ENCODE assay signal across 46 mouse cellular contexts in genomic region chr2:26984640-26985039, GRCm38 (mm10). TPM values are rescaled to one million over a fixed set of nuclear protein-coding genes. Genes with fewer than 3 reads are reported as not detected.
"Had no signal": no experiment of that assay in that cellular context is flagged by ENCODE, and none has a peak within 500 bp of the region (broad histone marks: within the 10 kb centered on the region; RNA-seq: fewer than 3 reads in every experiment).

No protein-coding gene starts in this region.

- H3K9me3 ChIP-seq: heart, embryonic 10.5 days; heart, embryonic 12.5 days; heart, embryonic 13.5 days; heart, embryonic 15.5 days; hindbrain, embryonic 10.5 days; hindbrain, embryonic 12.5 days; hindbrain, embryonic 13.5 days; hindbrain, embryonic 15.5 days; intestine, embryonic 15.5 days; kidney, embryonic 15.5 days had no signal

- DNase-seq: heart, adult 2 months; heart, postnatal 10 days; heart, postnatal 14 days; heart, postnatal 36 days; heart, postnatal 4 days; kidney, adult 11 months; kidney, adult 18-20 months; kidney, adult 2 months; kidney, adult 8-10 months; kidney, adult 9 months; kidney, postnatal 10 days; kidney, postnatal 14 days; kidney, postnatal 25 days; kidney, postnatal 36 days; kidney, postnatal 4 days; layer of hippocampus, adult 9-11 months had no signal

- H3K27me3 ChIP-seq: hindbrain, embryonic 13.5 days; hindbrain, embryonic 15.5 days; intestine, embryonic 15.5 days; kidney, embryonic 15.5 days had no signal

- H3K4me2 ChIP-seq: heart, embryonic 11.5 days; heart, embryonic 12.5 days; heart, embryonic 13.5 days; heart, embryonic 15.5 days; hindbrain, embryonic 12.5 days; hindbrain, embryonic 13.5 days; hindbrain, embryonic 14.5 days; hindbrain, embryonic 15.5 days; intestine, embryonic 15.5 days; kidney, embryonic 15.5 days had no signal

- ATAC-seq: hindbrain, embryonic 16.5 days; hindbrain, postnatal 0 days; inflammation-experienced regulatory T-cells, adult 6 months; intestine, embryonic 15.5 days; intestine, embryonic 16.5 days; intestine, postnatal 0 days had no signal

- H3K4me3 ChIP-seq: heart, adult 2 months; heart, embryonic 10.5 days; heart, embryonic 12.5 days; heart, embryonic 13.5 days; heart, embryonic 15.5 days; hindbrain, embryonic 10.5 days; hindbrain, embryonic 12.5 days; hindbrain, embryonic 13.5 days; hindbrain, embryonic 15.5 days; intestine, embryonic 15.5 days; kidney, embryonic 15.5 days; layer of hippocampus, adult 2 months had no signal

- H3K36me3 ChIP-seq: heart, embryonic 10.5 days; heart, embryonic 12.5 days; heart, embryonic 13.5 days; heart, embryonic 15.5 days; hindbrain, embryonic 10.5 days; hindbrain, embryonic 12.5 days; hindbrain, embryonic 13.5 days; hindbrain, embryonic 15.5 days; intestine, embryonic 15.5 days; kidney, embryonic 15.5 days had no signal

- H3K27ac ChIP-seq: heart, adult 2 months; heart, embryonic 10.5 days; heart, embryonic 13.5 days; heart, embryonic 15.5 days; hindbrain, embryonic 10.5 days; hindbrain, embryonic 12.5 days; hindbrain, embryonic 13.5 days; hindbrain, embryonic 14.5 days; hindbrain, embryonic 15.5 days; hindbrain, postnatal 0 days; intestine, embryonic 15.5 days; kidney, embryonic 15.5 days; kidney, postnatal 0 days; layer of hippocampus, adult 2 months had no signal

- H3K9ac ChIP-seq: heart, embryonic 12.5 days; heart, embryonic 13.5 days; heart, embryonic 15.5 days; hindbrain, embryonic 12.5 days; hindbrain, embryonic 13.5 days; hindbrain, embryonic 14.5 days; hindbrain, embryonic 15.5 days; intestine, embryonic 15.5 days; kidney, embryonic 15.5 days had no signal

- H3K4me1 ChIP-seq: heart, embryonic 10.5 days; heart, embryonic 12.5 days; heart, embryonic 13.5 days; heart, embryonic 15.5 days; hindbrain, embryonic 10.5 days; hindbrain, embryonic 12.5 days; hindbrain, embryonic 13.5 days; hindbrain, embryonic 15.5 days; intestine, embryonic 15.5 days; kidney, embryonic 15.5 days had no signal

RNA-seq across cellular contexts. Expression of gene Adamts13, which starts 11.4 kb away (rescaled TPM):
- total RNA-seq: heart, adult 2 months; heart, adult 8-10 months; heart, postnatal 10 days; heart, postnatal 14 days; heart, postnatal 25 days; heart, postnatal 36 days; heart, postnatal 4 days; hematopoietic stem cell, adult 5-6 weeks; hindbrain, postnatal 0 days had no signal
- polyA plus RNA-seq: heart, adult 2 months; heart, embryonic 12.5 days; heart, embryonic 14.5 days; heart, embryonic 15.5 days; heart, embryonic 16.5 days; heart, postnatal 0 days; hindbrain, embryonic 10.5 days; hindbrain, embryonic 11.5 days; hindbrain, embryonic 12.5 days; hindbrain, embryonic 15.5 days; hindbrain, embryonic 16.5 days; hindbrain, postnatal 0 days; inflammation-experienced regulatory T-cells, adult 6 months; kidney, embryonic 16.5 days had no signal

RNA-seq across cellular contexts. Expression of gene Slc2a6, which starts 43.2 kb away (rescaled TPM):
- polyA plus RNA-seq: heart, embryonic 13.5 days had no signal

RNA-seq across cellular contexts. Expression of gene Stkld1, which starts 50.8 kb away (rescaled TPM):
- total RNA-seq: heart, adult 2 months; heart, adult 8-10 months; heart, postnatal 25 days; heart, postnatal 36 days; heart, postnatal 4 days; hematopoietic stem cell, adult 5-6 weeks; hindbrain, postnatal 0 days had no signal
- polyA plus RNA-seq: heart, adult 2 months; heart, embryonic 14.5 days; hindbrain, embryonic 11.5 days; hindbrain, embryonic 14.5 days; hindbrain, embryonic 15.5 days; intestine, embryonic 14.5 days; intestine, embryonic 15.5 days; intestine, embryonic 16.5 days; kidney, embryonic 14.5 days; kidney, embryonic 15.5 days; large intestine, adult 2 months had no signal
